ENCODE assay signal across 23 mouse cellular contexts in the genomic region with DNA sequence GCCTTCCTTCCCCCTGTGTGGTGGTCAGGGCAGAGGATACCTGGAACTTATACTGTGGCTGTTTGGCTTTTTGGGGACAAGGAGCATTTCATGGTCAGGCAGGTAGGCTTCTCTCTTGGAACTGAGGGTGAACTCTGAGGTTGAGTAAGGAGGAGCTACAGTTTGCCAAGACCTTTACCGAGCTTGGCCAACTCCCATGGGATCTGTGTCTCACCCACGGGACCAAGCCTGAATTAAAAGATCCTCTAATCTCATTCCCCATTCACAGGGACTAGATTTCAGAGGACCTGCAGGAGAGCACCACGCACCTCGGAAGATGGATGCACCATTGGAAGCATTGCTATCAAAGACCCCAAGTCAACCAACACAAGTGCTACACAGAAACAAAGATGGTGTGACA.
"Had no signal": no experiment of that assay in that cellular context is flagged by ENCODE, and none has a peak within 500 bp of the region (broad histone marks: within the 10 kb centered on the region; RNA-seq: fewer than 3 reads in every experiment).

No protein-coding gene starts in this region.

- H3K4me1 ChIP-seq: embryonic facial prominence, embryonic 12.5 days; forebrain, embryonic 12.5 days; forebrain, embryonic 13.5 days had no signal

- H3K27me3 ChIP-seq: embryonic facial prominence, embryonic 12.5 days; embryonic facial prominence, embryonic 13.5 days; embryonic facial prominence, embryonic 15.5 days; forebrain, embryonic 12.5 days; forebrain, embryonic 13.5 days; forebrain, embryonic 15.5 days had no signal

- H3K36me3 ChIP-seq: embryonic facial prominence, embryonic 12.5 days; embryonic facial prominence, embryonic 13.5 days; embryonic facial prominence, embryonic 15.5 days; forebrain, embryonic 10.5 days; forebrain, embryonic 12.5 days; forebrain, embryonic 15.5 days; heart, embryonic 10.5 days had no signal

- H3K4me3 ChIP-seq: embryonic facial prominence, embryonic 12.5 days; embryonic facial prominence, embryonic 13.5 days; embryonic facial prominence, embryonic 15.5 days; erythroblast, embryonic 14.5 days; forebrain, embryonic 10.5 days; forebrain, embryonic 12.5 days; forebrain, embryonic 13.5 days; forebrain, embryonic 15.5 days; gastrocnemius, adult 2 months; heart, adult 2 months; heart, embryonic 10.5 days had no signal

- H3K27ac ChIP-seq: embryonic facial prominence, embryonic 12.5 days; embryonic facial prominence, embryonic 13.5 days; embryonic facial prominence, embryonic 15.5 days; forebrain, embryonic 10.5 days; forebrain, embryonic 12.5 days; forebrain, embryonic 13.5 days; forebrain, embryonic 15.5 days; gastrocnemius, adult 2 months; heart, adult 2 months; heart, embryonic 10.5 days had no signal

- H3K9me3 ChIP-seq: embryonic facial prominence, embryonic 12.5 days; embryonic facial prominence, embryonic 13.5 days; embryonic facial prominence, embryonic 15.5 days; forebrain, embryonic 10.5 days; forebrain, embryonic 12.5 days; forebrain, embryonic 13.5 days; forebrain, embryonic 15.5 days; heart, embryonic 10.5 days had no signal

- DNase-seq: cerebellum, adult 9-11 months; cerebellum, postnatal 10 days; cerebellum, postnatal 14 days; cerebellum, postnatal 25 days; cerebellum, postnatal 36 days; embryo, embryonic 11 days; forebrain, postnatal 0 days; gastrocnemius, adult 2 months; gastrocnemius, postnatal 10 days; gastrocnemius, postnatal 14 days; gastrocnemius, postnatal 25 days; gastrocnemius, postnatal 36 days; heart, adult 18-20 months; heart, adult 2 months had no signal
